Mouse (Mus musculus) left cerebral cortex, postnatal 25 days (tissue): ENCODE results near the gene Stxbp1. TPM values are rescaled to one million over a fixed set of nuclear protein-coding genes. Genes with fewer than 3 reads are reported as not detected.

ENCODE experiments used
- DNase-seq, 2 experiments: peaks; one replicate each; pipeline ENCODE4 v3.0.0; 2022; ENCODE audit warnings: low spot score in 2 of 2, mixed read lengths in 1 of 2
- intact Hi-C: fragments of 180-260 bp; cut with DNase I; formaldehyde crosslinking; loops from one replicate; pipeline ENCODE4 v1.15.1; 2025
- total RNA-seq, 2 experiments: library from RNA; stranded (reverse); gene quantifications; 2 replicates each; pipeline ENCODE4 v1.2.3; 2021

Stxbp1 gene
- 1,000 to 10,000 TPM in 1 of 2 experiments, 100 to 1,000 TPM in 1; 957 to 1,021 TPM for total RNA-seq

DNA sequence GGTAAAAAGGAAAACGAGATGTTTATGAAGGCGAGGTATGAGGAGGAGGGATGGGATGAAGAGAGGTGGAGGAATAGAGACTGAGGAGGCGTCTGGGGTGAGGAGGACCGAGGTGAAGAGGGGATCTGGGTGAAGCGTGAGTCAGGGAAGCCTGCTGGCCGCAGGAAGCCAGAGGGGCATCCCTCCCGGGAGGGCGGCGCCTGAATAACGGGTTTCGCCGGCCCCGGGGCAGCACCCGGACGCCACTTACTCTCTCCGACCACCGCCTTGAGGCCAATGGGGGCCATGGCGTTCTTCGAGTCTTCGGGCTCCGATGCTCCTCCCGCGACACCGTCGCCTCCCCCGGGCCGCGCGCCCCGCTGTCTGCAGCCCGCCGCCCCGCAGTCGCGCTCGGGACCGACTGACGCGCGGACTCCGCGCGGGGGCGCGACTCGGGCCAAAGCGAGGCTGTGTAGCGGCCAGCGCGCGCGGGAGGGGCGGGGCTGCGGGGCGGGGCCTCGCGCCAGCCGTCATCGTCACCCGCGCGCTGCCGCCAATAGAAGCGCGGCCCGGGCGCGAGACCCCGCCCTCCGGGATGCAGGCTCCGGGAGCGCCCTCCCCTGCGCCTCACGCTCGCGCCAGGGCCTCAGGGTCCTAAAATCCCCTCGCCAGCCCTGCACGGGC lies at the start of gene Stxbp1:
TSS of gene Stxbp1 (minus strand) at position 441 of the 663 bp plus-strand sequence.
- DNase-seq: peak; percentile 93 to 95
- intact Hi-C loops: no loop called here

DNA sequence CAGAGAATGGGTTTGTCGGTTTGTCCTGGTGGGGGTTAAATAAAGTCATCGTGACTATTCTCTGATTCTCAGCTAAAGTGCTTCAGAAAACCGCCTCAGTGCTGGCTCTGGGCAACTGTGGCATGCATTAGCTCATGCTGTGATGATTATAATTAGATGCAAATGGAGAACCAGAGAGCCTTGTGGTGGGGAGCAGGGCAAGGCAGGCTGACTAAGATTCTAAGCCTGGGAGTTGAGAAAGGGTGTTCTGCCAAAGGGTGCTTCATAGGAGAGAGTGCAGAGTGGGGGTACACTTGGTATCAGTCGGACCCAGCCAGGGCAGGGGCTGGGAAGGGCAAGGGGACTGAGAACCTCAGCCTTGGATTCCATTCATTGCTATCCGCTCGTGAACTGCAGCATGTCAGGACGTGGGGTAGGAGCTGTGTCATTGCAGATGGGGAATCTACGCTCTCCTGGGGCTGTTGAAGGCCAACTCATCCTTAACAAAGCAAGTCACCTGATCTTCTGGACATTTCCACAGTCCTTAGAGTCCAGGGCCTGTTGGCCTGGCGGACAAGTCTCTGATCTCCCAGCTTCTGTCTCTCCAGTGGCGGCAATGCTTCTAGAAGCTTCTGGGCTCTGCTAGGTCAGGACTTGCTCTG lies 49.6 kb upstream of the Stxbp1 start:
- peak in 1 of 2 experiments; percentile 54 for DNase-seq
- intact Hi-C loops: no loop called here

DNA sequence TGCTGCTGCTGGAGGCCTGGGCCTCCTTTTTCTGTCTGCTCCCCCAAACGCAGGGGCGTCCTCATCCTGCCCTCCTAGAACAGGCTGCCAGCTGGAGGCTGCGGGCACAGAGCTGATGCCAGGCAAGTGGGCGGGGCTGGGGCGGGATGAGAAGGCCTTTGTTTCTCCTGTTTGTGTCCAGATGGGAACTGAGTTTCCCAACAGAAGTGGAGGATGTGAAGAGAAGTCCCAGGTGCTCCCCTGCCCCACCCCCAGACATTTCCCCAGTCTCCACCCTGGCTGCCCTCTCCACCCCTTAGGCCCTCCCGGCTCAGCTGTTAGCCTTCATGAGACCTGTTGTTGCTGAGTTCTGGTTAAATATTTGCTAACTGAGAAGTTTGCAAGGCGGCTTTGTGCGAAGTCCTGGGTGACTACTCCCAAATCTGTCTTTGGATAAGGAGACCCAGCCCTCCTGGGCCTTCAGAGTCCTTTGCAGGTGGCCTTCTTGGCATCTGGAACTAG lies 48.6 kb upstream of the Stxbp1 start:
- no peak for DNase-seq
- intact Hi-C loops: no loop called here

DNA sequence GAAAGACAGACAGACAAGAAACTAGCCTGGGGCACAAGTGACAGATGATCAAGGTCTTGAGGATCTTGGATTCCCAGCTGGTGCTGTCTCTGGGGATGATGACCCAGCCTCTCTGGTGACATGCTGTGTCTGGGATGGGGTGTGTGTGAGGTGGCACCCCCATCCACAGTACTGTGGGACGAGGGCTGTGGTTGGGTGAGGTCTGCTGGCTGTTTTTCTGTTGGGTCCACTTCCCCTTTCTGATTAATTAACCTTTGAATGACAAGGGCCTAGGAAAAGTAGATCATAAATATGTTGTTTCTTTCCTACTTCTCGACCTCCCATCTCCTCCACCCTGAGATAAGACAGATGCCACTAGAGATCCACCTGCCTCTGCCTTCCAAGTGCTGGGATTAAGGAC lies 47.1 kb upstream of the Stxbp1 start:
- intact Hi-C loops: no loop called here
- DNase-seq: no peak

DNA sequence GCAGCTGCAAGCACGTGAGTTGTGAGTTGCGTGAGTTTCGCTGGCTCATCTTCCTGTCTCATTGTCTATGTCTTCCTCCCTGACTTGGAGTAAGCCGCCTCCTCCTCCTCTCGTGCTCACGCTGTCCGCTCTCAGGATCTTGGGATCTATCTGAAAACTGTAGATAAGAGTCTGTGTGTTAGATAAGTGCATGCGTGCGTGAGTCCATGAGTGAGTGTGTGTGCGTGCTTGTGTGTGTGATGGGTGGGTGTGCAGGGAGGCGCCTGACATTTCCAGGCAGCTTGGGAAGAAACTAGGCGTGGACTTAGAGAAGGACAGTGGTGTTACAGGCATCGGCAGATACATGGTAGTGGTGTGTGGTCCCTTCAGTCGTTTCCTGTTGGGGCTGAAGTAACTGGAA lies 45.4 kb upstream of the Stxbp1 start:
- intact Hi-C loops: no loop called here
- DNase-seq: peak in 1 of 2 experiments; percentile 26

DNA sequence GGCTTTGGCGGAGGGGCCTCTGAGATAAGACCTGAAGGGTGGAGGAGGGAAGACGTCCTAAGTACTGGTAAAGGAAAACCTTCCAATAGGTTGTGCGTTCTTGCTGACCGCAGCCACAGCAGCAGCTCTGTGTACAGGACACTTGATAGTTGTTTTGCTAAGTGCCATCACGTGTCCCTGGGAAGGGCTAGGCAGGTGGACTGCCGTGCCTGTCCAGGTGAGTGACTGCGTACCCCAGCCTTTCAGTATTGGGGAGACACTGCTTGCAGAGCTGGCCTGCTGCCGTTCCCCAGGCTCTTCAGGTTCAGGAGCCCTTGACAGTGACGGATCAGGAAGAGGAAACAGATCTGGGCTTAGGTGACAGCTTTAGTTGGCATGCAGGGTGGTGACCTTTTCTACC lies 44.2 kb upstream of the Stxbp1 start:
- intact Hi-C loops: no loop called here

DNA sequence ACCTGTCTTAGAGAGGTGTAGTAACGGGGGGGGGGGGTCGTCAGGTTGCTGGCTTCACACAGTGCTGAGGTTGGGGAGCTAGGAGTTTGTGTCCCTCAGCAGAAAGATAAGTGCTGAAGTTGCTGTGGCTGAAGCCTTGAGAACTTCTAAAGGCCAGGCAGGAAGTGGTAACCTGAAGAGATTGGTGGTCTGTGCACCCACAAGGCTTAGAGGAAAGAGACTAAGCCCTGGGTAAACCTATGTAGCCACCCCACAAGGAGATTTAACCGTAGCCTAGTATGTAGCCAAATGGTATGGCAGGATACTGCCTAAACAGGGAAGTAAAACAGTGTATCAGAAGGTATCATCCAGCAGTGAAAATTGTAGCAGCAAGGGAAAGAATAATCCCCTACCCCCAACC lies 43.2 kb upstream of the Stxbp1 start:
- intact Hi-C loops: no loop called here
- no peak for DNase-seq

More for the DNA sequence above, 44.2 kb upstream of the Stxbp1 start:
- DNase-seq: no peak

DNA sequence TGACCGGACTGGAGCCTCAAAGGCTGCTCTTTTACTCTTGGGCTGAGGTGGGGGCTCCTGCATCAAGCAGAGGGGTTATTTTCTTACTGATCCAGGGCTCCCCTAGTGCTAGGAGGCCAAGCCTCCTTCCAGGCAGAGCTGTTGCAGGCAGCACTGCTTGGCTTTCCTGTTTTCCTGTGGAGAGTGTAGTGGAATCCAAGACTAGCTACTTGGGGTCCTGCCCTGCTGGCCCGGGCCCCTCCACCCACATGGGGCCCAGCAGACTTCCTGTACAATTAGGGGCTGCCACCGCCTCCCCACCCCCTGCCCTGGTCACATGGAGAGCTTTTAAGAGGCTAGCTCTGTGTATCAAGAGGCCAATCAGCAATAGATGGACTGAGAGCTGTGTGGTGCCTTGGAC lies 41.5 kb upstream of the Stxbp1 start:
- intact Hi-C loops: no loop called here
- DNase-seq: no peak

DNA sequence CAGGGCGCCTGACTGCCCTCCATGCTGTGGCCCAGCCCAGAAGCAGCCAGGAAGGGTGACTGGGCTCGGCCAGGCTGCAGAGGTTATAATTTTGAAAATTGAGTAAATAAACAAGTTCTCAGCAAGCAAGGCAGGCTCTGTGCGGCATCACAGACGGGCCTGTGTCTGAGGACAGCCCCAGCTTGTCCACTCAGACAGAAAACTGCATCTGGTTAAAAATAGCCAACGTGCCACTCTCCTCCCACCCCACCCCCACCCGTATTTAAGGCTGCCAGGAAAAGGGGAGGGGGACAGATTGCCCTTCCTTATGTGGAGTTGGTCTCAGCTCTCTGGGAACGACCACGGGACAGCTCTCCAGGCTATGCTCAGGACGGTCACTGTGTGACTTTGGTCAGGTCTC lies 41.0 kb upstream of the Stxbp1 start:
- intact Hi-C loops: no loop called here
- no peak for DNase-seq

DNA sequence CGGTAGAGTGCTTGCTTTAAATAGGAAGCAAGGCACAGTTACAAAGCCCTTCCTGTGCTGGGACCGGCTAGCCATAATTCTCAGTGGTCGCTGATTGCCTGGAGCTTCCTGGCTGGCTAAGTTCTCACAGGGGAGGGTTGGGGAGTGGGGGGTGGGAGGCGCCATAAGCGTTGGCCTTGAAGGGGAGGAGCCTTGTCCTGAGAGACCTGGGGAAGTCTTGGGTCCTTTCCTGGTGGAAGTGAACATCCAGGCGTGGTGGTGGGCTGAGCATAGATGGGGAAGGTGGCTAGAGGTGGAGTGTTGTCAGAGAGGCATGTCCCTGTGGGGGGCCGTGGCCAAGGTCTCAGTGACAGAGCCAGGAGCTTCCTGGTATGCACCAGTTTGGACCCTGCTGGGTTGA lies 37.7 kb upstream of the Stxbp1 start:
- intact Hi-C loops: no loop called here

DNA sequence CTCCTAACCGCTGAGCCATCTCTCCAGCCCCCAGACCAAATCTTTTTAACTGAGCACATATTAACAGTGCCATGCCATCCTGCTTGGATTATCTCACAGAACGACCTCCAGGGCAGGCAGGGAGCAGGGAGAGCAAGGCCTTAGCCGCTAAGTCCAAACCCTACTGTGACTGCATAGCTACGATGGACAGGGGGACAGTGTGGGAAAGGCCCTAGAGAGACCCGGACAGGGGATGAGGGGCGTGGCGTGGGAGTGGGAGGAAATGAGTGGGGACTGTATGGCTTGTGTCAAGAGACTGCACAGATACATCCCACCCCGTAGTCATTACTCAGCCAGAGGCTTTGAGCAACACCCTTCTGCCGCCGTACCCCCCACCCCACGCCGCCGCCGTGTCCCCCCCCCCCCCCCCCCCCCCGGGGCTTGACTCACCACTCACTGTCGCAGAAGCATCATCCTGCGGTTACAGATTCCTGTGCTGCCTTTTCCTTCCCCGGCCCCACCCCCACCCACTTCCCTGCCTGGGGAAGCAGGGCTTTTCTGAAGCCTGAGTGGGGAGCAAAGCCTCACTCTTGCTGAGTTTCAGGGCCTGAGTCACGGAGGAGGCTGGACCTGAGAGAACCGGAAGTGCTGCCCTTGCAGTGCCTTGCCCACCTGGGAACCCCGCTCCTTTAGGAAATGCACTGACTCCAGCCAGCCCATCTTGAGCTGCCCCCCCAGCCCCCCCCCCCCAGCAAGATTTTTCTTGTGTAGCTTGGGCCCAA lies 35.4 kb upstream of the Stxbp1 start:
- intact Hi-C loops: no loop called here
- peak in 1 of 2 experiments; percentile 44 for DNase-seq

More for the DNA sequence above, 37.7 kb upstream of the Stxbp1 start:
- no peak for DNase-seq

DNA sequence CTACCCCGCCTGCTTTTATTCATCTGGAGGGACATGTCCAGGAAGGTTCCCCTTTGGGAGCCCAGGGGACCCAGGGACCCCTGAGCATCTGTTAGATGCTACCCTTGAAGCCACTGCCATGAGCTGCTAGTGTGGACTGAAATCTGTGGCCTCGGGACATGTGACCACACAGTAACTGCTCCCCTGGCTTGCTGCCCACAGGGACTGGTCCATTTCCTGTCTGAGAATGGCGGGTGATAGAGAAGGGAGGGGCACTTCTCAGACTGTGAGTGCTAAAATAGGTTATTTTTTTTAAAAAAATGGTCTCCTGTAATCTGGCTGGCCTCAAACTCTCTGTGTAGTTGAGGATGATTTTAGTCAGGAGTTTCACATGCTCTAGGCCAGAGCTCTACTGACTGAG lies 34.7 kb upstream of the Stxbp1 start:
- intact Hi-C loops: no loop called here
- DNase-seq: peak in 1 of 2 experiments; percentile 63

DNA sequence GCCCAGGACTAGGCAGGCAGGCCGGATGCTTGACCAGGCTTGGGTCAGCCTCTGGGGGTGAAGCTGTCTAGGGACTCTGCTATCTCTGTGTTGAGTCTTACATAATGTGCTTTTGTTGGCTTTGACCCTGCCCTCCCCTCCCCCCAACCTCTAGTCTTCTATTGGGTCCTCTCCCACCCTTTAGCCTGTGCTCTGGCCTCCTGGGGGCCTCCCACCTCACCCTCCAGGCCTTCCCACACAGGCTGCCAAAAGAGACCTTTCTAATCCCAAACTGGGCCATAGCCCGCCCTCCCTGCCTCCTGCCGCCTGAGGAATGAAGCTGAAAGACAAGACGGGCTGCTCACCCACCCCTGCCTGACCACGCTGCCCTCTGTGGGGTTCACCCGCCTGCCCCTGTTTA lies 34.0 kb upstream of the Stxbp1 start:
- intact Hi-C loops: no loop called here
- no peak for DNase-seq

DNA sequence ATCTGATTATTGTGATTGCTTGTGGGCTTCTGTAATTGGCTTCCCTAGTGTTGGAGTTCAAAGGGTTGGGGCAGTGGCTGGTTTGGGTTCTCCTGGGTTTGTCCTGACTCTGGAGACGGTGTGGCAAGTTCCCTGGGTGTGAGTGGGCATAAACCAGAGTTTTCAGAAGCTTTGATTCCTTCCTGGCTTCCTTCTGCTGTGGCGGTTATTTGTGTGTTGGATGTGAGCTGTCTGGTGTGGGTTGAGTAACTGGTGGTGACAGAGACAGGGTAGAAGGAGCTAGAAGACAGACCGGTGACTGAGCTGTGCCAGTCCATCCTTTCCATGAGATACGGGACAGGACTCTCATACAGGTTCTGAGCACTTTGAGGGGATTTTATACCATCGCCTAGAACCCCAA lies 32.5 kb upstream of the Stxbp1 start:
- intact Hi-C loops: no loop called here
- DNase-seq: peak in 1 of 2 experiments; percentile 70

DNA sequence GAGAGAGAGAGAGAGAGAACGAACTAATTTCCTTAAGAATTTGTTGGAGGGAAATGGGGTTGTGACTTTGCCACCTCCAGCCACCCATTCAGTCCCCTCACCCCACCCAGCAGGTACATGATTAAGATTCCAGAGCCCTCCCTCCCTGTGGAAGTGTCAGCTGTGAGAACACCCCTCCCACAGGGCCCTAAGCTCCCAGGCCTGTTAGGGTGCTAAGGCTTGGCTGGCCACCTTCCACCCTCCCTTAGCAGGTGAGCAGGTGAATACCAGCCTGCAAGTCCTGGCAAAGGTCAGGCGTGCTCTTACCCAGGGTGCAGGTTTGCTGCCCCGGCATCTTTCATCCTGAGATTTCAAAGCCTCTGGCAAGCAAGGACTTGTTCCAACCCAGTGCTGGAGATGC lies 31.4 kb upstream of the Stxbp1 start:
- intact Hi-C loops: no loop called here
- DNase-seq: no peak

DNA sequence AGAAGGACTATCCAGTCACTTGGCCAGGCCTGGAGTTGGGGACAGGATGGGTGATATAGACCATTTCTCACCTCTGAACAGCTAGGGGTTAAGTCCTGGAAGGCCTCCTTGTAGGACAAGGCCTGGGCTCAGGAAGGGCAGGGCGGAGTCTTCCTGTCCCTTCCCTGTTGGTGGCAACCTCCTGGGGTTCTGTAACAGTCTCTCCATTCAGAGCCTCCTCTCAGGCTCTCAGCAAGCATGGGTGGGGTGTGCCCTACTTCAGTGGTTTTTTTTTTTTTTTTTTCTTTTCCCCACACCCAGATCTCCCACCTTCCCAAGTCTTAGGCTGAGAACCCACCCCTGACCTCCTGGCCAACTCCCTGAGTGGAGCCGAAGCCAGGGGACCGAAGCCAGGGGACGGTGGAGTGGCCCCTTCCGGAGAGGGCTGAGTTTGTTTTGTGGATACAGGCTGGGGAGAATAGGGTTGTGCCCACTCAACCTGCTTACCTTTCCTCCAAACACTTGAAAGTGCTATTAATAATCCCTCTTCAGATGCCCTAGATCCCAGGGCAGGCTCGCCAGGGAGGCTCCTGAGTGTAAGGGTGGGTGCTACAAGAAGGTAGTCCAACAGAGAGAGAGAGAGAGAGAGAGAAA lies 30.8 kb upstream of the Stxbp1 start:
- no peak for DNase-seq
- intact Hi-C loops: loop anchor here (2.0 kb wide), 1 partner anchor 31 kb away; no protein-coding TSS in a partner anchor

DNA sequence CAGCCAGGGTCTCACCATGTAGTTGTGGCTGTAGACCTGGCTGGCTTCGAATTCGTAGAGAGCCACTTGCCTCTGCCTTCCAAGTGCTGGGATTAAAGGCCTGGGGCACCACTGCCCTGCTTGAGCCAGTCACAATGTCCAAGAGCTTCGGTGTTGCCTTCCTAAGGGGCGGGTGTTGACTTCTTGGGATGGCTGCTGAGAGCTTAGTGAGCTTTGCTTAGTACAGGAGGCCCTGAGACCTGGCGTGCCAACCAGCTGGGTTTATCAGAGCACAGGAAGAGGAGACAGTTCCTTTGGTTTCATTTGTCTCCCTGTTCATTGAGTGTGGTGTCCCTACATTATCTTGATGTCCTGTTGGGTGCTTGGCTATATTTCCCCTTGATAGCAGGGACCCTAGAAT lies 30.3 kb upstream of the Stxbp1 start:
- intact Hi-C loops: loop anchor here (2.0 kb wide), 1 partner anchor 31 kb away; no protein-coding TSS in a partner anchor
- DNase-seq: no peak

DNA sequence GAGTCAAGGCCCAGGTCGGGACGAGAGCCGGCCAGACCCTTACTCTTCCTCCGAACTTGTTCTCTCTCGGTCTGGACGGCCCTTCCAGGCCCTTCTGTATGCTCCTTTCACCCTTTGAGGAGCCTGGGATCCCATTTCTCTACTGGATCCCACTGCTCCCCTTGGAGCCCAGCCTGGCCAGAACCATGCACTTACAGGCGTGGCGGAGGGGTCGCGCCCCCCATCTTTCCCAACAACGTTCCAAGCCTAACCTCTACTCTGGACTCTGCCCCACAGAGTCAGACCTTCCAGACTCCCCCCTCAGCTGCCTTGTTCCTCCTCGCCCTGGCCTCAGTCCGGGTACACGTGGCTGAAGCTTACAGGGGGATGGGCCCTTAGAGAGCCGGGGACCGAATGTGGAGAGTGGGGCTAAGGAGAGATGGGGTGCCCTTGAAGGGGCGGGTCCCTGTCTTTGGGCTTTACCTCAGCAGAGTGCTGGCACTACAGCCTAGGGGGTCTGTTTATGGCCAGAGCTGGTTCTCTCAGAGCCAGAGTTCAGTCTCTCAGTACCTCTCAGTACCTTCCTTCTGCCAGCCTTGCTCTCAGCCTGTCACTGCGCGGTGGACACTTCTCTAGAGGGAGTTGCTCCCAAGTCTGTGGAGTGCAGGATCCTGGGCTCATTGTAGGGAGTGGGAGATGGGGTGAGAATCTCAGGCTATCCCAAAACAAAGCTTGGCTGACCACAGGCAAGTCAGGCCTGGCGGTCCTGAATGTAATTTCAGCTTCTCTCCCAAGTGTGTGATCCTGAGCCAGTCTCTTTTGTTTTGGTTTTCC lies 29.7 kb upstream of the Stxbp1 start:
- DNase-seq: no peak
- intact Hi-C loops: loop anchor here (2.0 kb wide), 1 partner anchor 32 kb away; no protein-coding TSS in a partner anchor
